Mouse (Mus musculus): Measurements from ENCODE around the gene A830005F24Rik. TPM values are rescaled to one million over a fixed set of nuclear protein-coding genes. Genes with fewer than 3 reads are reported as not detected.
A peak's percentile ranks its signal among the peaks of the same experiment; 100 is the strongest.

The A830005F24Rik gene
- polyA plus RNA-seq (2015; fragmentation: Nextera tagmentation; extraction: Ambion mirVana): 3.6 TPM in 2 replicates

DNA sequence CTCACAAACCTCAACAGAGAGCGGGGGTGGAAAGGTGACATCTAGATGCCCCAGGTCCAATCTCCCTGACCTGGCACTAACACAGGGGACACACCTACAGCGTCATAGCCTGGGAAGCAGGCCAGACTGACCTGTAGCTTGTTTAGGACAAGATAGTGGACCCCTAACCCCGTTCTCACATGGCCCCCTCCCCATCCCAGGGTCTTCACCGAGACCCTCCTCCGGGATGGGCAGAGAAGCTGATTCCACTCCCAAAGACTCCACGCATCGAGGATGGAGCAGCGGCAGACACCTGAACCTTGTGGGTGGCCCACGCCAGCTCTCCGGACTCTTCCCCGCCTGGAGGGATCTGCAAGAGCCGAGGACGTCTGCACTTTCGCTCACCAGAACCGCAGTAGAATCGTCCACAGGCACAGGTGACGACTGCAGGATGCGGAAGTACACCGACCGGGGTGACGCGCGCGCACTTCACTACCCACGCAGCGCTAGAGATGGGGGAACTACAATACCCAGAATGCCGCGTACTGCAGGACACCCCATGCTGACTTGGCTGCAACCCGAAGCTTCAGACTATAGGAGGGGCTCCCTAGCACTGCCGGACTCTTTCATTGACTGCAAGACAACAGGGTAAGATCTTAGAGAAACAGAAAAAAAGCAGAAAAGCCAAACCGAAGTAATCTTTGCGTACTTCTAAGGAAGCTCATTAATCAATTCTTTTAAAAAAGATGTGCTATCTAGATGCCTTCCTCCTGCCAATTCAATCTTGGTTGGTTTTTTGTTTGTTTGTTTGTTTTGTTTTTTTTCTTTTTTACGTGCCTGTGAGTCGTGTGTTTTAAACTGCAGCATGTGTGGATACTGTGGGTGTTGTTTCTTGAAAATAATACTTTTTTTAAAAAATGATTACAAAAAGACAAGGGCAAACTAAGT is at the start of gene A830005F24Rik, which contains the start of gene Zfp169:
A830005F24Rik (plus strand) TSS at position 568 of the 927 bp plus-strand sequence.
Zfp169 (minus strand) TSS at position 449 of the 927 bp plus-strand sequence.
- Histone ChIP-seq H3K9ac (peak within 1 kb of the TSS; percentile 84), H3K36me3 (replicated peaks) (no peaks in the 10 kb centered on the region), H3K9me3 (no peaks in the 10 kb centered on the region), H3K4me2 (peak within 1 kb of the TSS; percentile 90), H3K27ac (peak within 1 kb of the TSS; percentile 51; the same call in 1 of the 2 replicates), H3K4me1 (peaks cover 11% of the 10 kb centered on the region), H3K4me3 (peak within 1 kb of the TSS; percentile 85), H3K27me3 (replicated peaks) (no peaks in the 10 kb centered on the region)
- WGBS: 3% methylated on average over 34 of the region's 34 CpGs
- ATAC-seq (replicated peaks): peak; percentile 98

DNA sequence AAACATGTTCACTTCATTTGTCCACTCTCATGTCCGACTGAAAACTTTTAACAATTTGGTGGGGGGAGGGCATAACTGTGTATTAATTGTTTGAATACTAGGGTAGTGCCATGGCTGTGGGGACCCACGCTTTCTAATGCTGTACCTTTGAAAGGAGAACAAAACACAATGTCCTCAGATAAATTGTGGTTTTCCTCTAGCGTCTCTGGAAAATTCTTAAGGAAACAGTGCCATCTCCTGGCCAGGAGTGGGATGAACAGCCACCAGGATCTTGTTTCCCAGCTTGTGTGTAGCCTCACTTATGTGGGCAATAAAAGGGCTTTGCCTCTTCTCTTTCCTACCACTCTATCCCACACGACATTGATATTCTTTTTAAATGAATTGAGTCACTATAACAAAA is 49.2 kb upstream of the A830005F24Rik start:
- 11% methylated on average over 4 of the region's 4 CpGs for WGBS
- Histone ChIP-seq H3K27ac (peak overlapping the region; percentile 55), H3K36me3 (replicated peaks) (no peaks in the 10 kb centered on the region), H3K9ac (no peak overlapping the region), H3K4me1 (peaks cover 25% of the 10 kb centered on the region), H3K9me3 (no peaks in the 10 kb centered on the region), H3K4me3 (no peak overlapping the region), H3K4me2 (no peak overlapping the region), H3K27me3 (replicated peaks) (no peaks in the 10 kb centered on the region)
- ATAC-seq (replicated peaks): peak; percentile 79

DNA sequence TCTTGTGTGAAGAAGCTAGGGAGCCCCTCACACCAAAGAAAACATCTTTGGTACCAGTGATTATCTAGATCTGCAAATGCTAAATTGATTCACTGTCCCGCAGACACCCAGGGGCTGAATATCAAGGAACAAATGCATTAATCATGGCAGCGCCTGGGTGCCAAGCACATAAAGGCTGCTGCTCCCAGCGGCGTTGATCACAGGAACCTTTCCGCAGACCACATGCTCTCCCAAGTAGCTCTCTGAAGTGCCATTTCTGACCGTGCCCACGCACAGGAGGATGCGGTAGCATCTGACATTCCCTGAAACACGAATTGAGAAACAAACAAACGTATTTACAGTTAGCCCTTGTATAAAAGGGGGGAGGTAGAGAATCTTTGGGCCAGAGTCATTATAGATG is 47.2 kb upstream of the A830005F24Rik start:
- peaks cover 25% of the 10 kb centered on the region for H3K4me1 ChIP-seq
- ATAC-seq (replicated peaks): no peak
- H3K27ac ChIP-seq: peak overlapping the region; percentile 65
- no peaks in the 10 kb centered on the region for H3K36me3 ChIP-seq (replicated peaks)
- peak overlapping the region; percentile 19 for H3K4me2 ChIP-seq
- H3K9me3 ChIP-seq: no peaks in the 10 kb centered on the region
- WGBS: 27% methylated on average over 10 of the region's 10 CpGs
- H3K27me3 ChIP-seq (replicated peaks): no peaks in the 10 kb centered on the region
- H3K9ac ChIP-seq: 0 out of 2 replicates have a peak overlapping the region, but pooled peaks have one; percentile 19
- no peak overlapping the region for H3K4me3 ChIP-seq

DNA sequence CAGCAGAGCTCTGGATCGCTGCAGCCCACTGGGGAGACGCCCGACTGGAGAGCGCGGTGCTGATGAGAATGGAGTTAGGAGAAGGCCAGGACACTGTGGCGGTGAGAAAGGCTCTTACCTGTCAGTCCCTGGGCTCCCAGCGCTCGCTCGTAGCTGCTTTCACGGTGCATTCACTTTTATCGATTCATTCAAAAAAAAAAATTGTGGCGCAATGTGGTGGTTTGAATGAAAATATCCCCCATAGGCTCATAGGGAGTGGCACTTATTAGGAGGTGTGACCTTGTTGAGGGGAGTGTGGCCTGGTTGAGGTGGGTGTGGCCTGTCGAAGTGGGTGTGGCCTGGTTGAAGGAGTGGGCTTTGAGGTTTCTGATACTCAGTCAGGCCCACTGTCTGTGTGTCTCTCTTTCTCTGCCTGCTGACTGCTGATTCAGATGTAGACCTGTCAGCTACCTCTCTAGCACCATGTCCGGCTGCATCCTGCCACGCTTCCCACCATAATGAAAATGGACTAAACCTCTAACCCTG is 44.7 kb upstream of the A830005F24Rik start:
- H3K4me2 ChIP-seq: no peak overlapping the region
- no peaks in the 10 kb centered on the region for H3K9me3 ChIP-seq
- WGBS: 65% methylated on average over 15 of the region's 15 CpGs
- no peak overlapping the region for H3K4me3 ChIP-seq
- no peak overlapping the region for H3K9ac ChIP-seq
- no peak for ATAC-seq (replicated peaks)
- no peaks in the 10 kb centered on the region for H3K27me3 ChIP-seq (replicated peaks)
- H3K27ac ChIP-seq: no peak overlapping the region
- no peaks in the 10 kb centered on the region for H3K36me3 ChIP-seq (replicated peaks)
- H3K4me1 ChIP-seq: peaks cover 25% of the 10 kb centered on the region

DNA sequence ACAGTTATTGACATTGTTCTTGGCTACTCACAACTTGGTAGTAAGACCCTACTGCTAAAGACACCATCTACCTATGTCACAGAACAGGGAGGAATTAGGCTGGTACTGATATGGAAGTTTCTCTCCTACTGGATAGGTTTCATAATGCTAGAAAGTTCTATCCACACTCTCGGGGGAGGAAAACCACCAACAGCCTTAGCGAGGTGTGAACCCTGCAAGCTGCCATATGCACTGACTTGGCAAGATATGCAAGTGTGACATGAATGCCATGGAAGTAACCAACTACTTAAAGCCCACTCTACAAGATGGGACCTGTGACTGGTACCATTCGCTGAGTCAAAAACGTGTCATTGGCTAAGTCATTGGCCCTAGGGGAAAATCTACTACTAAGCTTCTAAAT is 29.8 kb upstream of the A830005F24Rik start:
- Histone ChIP-seq H3K27me3 (replicated peaks) (no peaks in the 10 kb centered on the region), H3K27ac (no peak overlapping the region), H3K4me2 (no peak overlapping the region), H3K36me3 (replicated peaks) (no peaks in the 10 kb centered on the region), H3K4me3 (no peak overlapping the region), H3K9ac (no peak overlapping the region), H3K9me3 (no peaks in the 10 kb centered on the region), H3K4me1 (no peaks in the 10 kb centered on the region)
- 89% methylated on average over 4 of the region's 4 CpGs for WGBS
- ATAC-seq (replicated peaks): no peak

DNA sequence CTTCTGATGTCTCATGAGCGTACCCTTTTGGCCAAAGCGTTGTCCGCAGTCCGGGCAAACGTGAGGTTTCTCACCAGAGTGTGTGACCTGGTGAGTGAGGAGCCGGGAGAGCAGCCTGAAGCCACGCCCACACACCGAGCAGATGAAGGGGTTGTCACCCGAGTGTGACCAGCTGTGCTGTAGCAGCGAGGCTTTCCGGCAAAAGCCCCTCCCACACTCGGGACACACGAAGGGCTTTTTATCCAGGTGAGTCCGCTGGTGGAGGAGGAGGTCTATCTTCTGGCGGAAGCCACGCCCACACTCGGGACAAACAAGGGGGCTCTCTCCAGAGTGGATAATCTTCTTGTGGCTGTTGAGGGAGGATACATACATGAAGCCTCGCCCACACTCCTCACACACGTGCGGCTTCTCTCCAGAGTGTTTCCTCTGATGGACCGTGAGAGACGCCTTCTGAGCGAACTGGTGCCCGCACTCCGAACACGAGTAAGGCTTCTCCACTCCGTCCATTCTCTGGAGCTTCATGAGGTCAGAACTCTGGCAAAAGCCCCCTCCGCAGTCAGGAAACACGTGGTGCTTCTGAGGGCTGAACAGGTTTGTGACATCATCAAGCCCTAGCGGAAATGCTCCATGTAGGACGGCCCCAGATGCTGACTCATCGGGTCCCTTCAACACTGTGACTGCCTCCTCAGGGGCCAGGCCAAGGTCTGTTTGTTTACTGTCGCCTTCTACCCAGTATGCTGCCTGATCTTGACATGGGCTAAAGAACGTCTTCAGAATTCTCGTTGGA is 22.8 kb upstream of the A830005F24Rik start:
- no peak overlapping the region for H3K9ac ChIP-seq
- H3K27me3 ChIP-seq (replicated peaks): no peaks in the 10 kb centered on the region
- no peak for ATAC-seq (replicated peaks)
- H3K9me3 ChIP-seq: 0 out of 2 replicates have a peak, but pooled peaks cover under 1% of the 10 kb centered on the region
- 89% methylated on average over 35 of the region's 35 CpGs for WGBS
- no peak overlapping the region for H3K4me3 ChIP-seq
- H3K4me1 ChIP-seq: no peaks in the 10 kb centered on the region
- no peak overlapping the region for H3K27ac ChIP-seq
- peaks cover 35% of the 10 kb centered on the region for H3K36me3 ChIP-seq (replicated peaks)
- H3K4me2 ChIP-seq: no peak overlapping the region

DNA sequence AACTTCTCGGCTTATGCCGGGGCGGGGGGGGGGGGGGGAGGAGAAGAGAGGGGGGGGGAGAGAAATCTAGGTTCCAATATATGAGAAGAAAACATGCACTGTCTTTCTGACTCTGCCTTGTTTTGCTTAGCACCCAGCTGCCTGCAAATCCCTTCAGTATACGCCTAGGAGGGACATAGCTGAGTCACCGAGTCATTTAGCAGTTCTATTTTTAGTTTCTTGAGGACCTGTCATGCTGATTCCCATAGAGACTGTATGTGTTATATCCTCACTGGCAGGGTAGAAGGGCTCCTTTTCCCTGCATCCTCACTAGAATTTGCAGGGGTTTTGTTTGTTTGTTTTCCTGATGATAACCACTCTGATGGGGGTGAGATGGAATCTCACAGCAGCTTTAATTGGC is 20.2 kb upstream of the A830005F24Rik start:
- Histone ChIP-seq H3K9ac (no peak overlapping the region), H3K9me3 (0 out of 2 replicates have a peak, but pooled peaks cover 3% of the 10 kb centered on the region), H3K27ac (no peak overlapping the region), H3K36me3 (replicated peaks) (peaks cover 39% of the 10 kb centered on the region), H3K27me3 (replicated peaks) (no peaks in the 10 kb centered on the region), H3K4me3 (no peak overlapping the region), H3K4me1 (peaks cover 10% of the 10 kb centered on the region), H3K4me2 (no peak overlapping the region)
- 86% methylated on average over 4 of the region's 5 CpGs for WGBS
- ATAC-seq (replicated peaks): no peak

DNA sequence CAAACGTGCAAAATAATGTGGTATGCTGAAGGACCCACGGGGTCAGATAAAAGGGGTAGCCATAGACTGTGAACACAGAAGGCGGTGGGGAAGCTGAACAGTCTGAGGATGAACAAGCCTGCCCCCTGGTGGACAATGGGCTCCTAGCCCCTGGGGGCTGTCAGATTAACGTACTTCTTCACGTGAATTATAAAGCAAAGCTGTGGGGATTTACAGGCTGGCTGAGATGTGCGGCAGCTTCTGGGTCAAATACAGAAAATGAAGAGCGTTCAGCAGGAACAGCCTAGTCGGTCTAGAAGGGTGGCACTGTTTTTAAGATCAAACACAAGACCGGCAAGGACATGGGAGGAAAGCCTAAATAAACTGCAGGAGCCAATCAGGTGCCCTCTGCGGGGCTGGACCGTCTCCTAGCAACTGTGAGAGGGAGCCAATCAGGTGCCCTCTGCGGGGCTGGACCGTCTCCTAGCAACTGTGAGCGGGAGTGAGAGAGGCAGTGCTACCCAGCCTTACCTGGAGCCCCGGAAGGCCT is 15.6 kb upstream of the A830005F24Rik start:
- ATAC-seq (replicated peaks): peak; percentile 100
- Histone ChIP-seq H3K36me3 (replicated peaks) (peaks cover 5% of the 10 kb centered on the region; the same call in 1 of the 2 replicates), H3K9ac (no peak overlapping the region), H3K4me1 (peaks cover 17% of the 10 kb centered on the region), H3K4me2 (peak overlapping the region; percentile 47), H3K4me3 (peak overlapping the region; percentile 36), H3K27me3 (replicated peaks) (no peaks in the 10 kb centered on the region), H3K9me3 (0 out of 2 replicates have a peak, but pooled peaks cover 3% of the 10 kb centered on the region), H3K27ac (peak overlapping the region; percentile 65)
- 6% methylated on average over 15 of the region's 15 CpGs for WGBS

DNA sequence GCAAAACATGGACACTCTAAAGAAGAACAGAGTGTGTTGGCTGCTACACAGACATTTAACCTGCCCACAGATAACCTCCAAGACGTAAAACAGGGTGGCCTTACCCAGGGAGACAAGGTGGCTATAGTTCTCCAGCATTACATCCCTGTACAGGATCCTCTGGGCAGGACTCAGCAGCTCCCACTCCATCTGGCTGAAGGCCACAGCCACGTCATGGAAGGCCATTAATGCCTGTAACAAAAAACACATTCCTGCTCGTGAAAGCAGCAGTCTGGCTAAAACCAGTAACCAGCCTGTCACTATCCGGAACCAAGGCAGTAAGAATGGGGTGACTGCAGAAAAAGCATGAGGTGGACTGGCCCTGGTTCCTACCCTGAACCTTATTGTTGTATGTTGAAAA is 14.7 kb upstream of the A830005F24Rik start:
- Histone ChIP-seq H3K9me3 (0 out of 2 replicates have a peak, but pooled peaks cover 3% of the 10 kb centered on the region), H3K4me2 (no peak overlapping the region), H3K27ac (peak overlapping the region; percentile 48; the same call in 1 of the 2 replicates), H3K4me3 (no peak overlapping the region), H3K9ac (no peak overlapping the region), H3K36me3 (replicated peaks) (peaks cover 10% of the 10 kb centered on the region; the same call in 1 of the 2 replicates), H3K4me1 (peaks cover 17% of the 10 kb centered on the region), H3K27me3 (replicated peaks) (no peaks in the 10 kb centered on the region)
- WGBS: 71% methylated on average over 4 of the region's 4 CpGs
- 0 out of 2 replicates have a peak, but pooled peaks have one; percentile 2 for ATAC-seq (replicated peaks)

DNA sequence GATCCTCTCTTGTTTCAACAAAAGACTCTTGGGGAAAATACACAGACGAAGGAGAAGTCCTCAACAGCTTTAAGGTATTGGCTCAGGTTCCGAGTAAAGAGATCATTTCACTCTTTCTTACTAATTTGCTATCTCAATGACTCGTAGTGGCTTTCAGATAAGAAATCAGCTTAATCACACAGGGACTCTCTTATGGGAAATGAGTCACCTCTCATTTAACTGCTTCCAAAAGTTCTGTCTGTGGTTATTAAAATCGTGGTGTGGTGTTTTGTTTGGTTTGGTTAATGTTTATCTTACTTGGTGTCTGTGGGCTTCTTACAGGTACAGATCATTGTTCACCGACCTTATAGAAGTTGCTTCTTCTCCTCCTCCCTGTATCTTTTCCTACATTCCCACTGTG is 10.9 kb upstream of the A830005F24Rik start:
- Histone ChIP-seq H3K4me1 (peaks cover 14% of the 10 kb centered on the region), H3K27me3 (replicated peaks) (no peaks in the 10 kb centered on the region), H3K27ac (no peak overlapping the region), H3K36me3 (replicated peaks) (peaks cover 18% of the 10 kb centered on the region; the same call in 1 of the 2 replicates), H3K9ac (no peak overlapping the region), H3K9me3 (no peaks in the 10 kb centered on the region), H3K4me2 (no peak overlapping the region), H3K4me3 (no peak overlapping the region)
- 79% methylated on average over 5 of the region's 5 CpGs for WGBS
- ATAC-seq (replicated peaks): no peak

DNA sequence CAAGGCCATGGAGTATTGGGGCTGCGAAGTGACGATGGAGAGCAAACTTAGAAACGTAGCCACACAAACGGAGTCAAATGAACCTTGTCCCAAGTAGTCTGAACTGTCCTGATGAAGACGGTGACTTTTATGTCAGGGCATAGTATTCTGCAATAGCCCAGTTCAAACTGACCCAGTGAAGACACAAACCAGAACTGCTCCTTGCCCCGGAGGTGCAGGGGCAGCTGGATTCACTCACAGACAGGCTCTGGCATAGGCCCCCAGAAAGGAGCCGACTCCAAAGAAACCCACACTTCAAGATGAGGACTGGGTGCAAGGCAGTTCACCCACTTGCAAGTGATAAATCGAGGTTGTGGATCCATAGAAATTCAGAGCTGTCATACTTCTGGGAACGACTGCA is 4.7 kb upstream of the A830005F24Rik start:
- no peaks in the 10 kb centered on the region for H3K9me3 ChIP-seq
- H3K9ac ChIP-seq: no peak overlapping the region
- ATAC-seq (replicated peaks): no peak
- H3K4me1 ChIP-seq: peaks cover 11% of the 10 kb centered on the region
- 94% methylated on average over 9 of the region's 9 CpGs for WGBS
- H3K27ac ChIP-seq: no peak overlapping the region
- H3K27me3 ChIP-seq (replicated peaks): no peaks in the 10 kb centered on the region
- no peak overlapping the region for H3K4me2 ChIP-seq
- H3K36me3 ChIP-seq (replicated peaks): peaks cover 14% of the 10 kb centered on the region; the same call in 1 of the 2 replicates
- no peak overlapping the region for H3K4me3 ChIP-seq
